Mouse (Mus musculus): Measurements from ENCODE around the gene Uba1. TPM values are rescaled to one million over a fixed set of nuclear protein-coding genes. Genes with fewer than 3 reads are reported as not detected.
A peak's percentile ranks its signal among the peaks of the same experiment; 100 is the strongest.

Uba1 gene
- 200 and 202 TPM in 2 replicates for polyA plus RNA-seq (2014; fragmentation: Nextera tagmentation; extraction: Ambion mirVana)

DNA sequence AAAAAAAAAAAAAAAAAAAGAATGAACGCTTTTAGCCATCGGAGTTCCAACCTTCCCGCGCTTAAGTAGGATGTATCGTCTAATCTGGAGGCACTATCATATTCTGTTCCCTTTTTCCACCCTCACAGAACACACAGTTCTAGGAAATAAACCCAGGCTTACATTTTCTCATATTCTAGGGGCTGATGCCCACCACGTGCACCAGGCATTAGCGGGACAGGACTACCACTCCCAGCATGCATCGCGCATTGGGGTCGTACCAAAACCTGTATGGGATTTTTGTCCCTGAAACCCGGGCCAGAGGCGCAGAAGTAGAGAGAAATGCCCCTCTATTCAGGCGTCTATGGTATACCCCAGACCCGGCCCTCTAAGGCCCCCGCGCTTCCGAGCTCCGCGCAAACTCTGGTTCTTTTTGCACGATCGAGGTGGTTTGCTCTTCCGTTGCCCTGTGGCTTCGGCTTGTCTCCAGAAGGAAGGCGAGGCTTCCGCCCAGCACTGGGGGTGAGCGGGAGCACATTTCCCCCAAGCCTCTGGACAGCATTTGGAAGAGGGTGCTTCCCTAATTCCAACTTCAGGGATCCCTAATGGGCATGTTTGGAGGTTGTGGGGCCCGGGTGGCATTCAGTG, at the start of gene Uba1:
Gene Uba1 (plus strand): TSS at position 301 of the 627 bp plus-strand sequence.
- 5% methylated on average over 27 of the region's 27 CpGs for WGBS
- ATAC-seq (ENCODE audit: insufficient read depth) (peak; percentile 85), DNase-seq (peak; percentile 91)
- H3K27ac ChIP-seq (ENCODE audit: low read depth) = peak within 1 kb of the TSS; percentile 76
- peak within 1 kb of the TSS; percentile 49 for H3K4me3 ChIP-seq (ENCODE audit: low read depth, low read length)
- no peaks in the 10 kb centered on the region for H3K36me3 ChIP-seq (ENCODE audit: insufficient read depth)
- H3K27me3 ChIP-seq (ENCODE audit: insufficient read depth, low read length) = no peaks in the 10 kb centered on the region
- H3K9ac ChIP-seq = peak within 1 kb of the TSS; percentile 57
- H3K9me3 ChIP-seq (ENCODE audit: low read depth, low read length) = no peaks in the 10 kb centered on the region
- no peaks in the 10 kb centered on the region for H3K4me1 ChIP-seq (ENCODE audit: insufficient read depth)
- H3K4me2 ChIP-seq = peak within 1 kb of the TSS; percentile 72
- no peak for TF ChIP-seq CTCF (IDR thresholded peaks at IDR 0.05; ENCODE audit: low read depth)

GRCm38 (mm10) chrX:20608500-20608899, 49.6 kb upstream of the Uba1 start:
- 91% methylated on average over 4 of the region's 4 CpGs for WGBS
- Histone ChIP-seq H3K27me3 (ENCODE audit: insufficient read depth, low read length) (no peaks in the 10 kb centered on the region), H3K9ac (no peak overlapping the region), H3K4me3 (ENCODE audit: low read depth, low read length) (no peak overlapping the region), H3K36me3 (ENCODE audit: insufficient read depth) (no peaks in the 10 kb centered on the region), H3K27ac (ENCODE audit: low read depth) (no peak overlapping the region), H3K9me3 (ENCODE audit: low read depth, low read length) (no peaks in the 10 kb centered on the region), H3K4me1 (ENCODE audit: insufficient read depth) (no peaks in the 10 kb centered on the region), H3K4me2 (no peak overlapping the region)
- no peak for TF ChIP-seq CTCF (IDR thresholded peaks at IDR 0.05; ENCODE audit: low read depth)
- ATAC-seq (ENCODE audit: insufficient read depth) (no peak), DNase-seq (no peak)

DNA sequence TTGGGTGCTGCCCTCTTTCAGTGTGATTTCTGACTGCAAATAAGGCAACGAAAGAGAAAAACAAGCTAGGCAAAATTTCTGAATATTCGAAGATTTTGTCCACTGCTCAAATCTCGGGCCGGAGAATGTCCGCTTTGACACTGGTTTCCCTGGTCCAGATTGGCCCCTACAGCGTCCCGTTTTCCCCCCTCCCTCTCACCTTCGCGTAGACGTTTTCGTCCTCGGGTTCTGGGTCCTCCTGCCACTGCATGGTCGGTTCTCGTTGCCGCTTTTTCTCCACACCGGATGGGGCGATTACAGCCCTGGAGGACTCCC, 41.3 kb upstream of the Uba1 start:
- no peaks in the 10 kb centered on the region for H3K4me1 ChIP-seq (ENCODE audit: insufficient read depth)
- H3K27ac ChIP-seq (ENCODE audit: low read depth) = peak overlapping the region; percentile 90
- H3K9ac ChIP-seq = peak overlapping the region; percentile 52
- peak overlapping the region; percentile 64 for H3K4me2 ChIP-seq
- H3K4me3 ChIP-seq (ENCODE audit: low read depth, low read length) = peak overlapping the region; percentile 60
- H3K9me3 ChIP-seq (ENCODE audit: low read depth, low read length) = no peaks in the 10 kb centered on the region
- WGBS = 13% methylated on average over 17 of the region's 17 CpGs
- ATAC-seq (ENCODE audit: insufficient read depth) = no peak; the same call in 1 of the 2 replicates
- no peak for TF ChIP-seq CTCF (IDR thresholded peaks at IDR 0.05; ENCODE audit: low read depth)
- H3K36me3 ChIP-seq (ENCODE audit: insufficient read depth) = peaks cover 16% of the 10 kb centered on the region
- no peak for DNase-seq
- H3K27me3 ChIP-seq (ENCODE audit: insufficient read depth, low read length) = no peaks in the 10 kb centered on the region

- peak within 1 kb of the TSS; percentile 69 for H3K9ac ChIP-seq
- H3K27me3 ChIP-seq (ENCODE audit: insufficient read depth, low read length) = no peaks in the 10 kb centered on the region
- H3K4me1 ChIP-seq (ENCODE audit: insufficient read depth) = no peaks in the 10 kb centered on the region
- peak within 1 kb of the TSS; percentile 68 for H3K4me2 ChIP-seq
- 9% methylated on average over 46 of the region's 49 CpGs for WGBS
- TF ChIP-seq CTCF (IDR thresholded peaks at IDR 0.05; ENCODE audit: low read depth) = no peak
- peaks cover 16% of the 10 kb centered on the region for H3K36me3 ChIP-seq (ENCODE audit: insufficient read depth)
- ATAC-seq (ENCODE audit: insufficient read depth) (peak; percentile 98), DNase-seq (peak; percentile 83)
- H3K9me3 ChIP-seq (ENCODE audit: low read depth, low read length) = no peaks in the 10 kb centered on the region
- peak within 1 kb of the TSS; percentile 60 for H3K4me3 ChIP-seq (ENCODE audit: low read depth, low read length)
- H3K27ac ChIP-seq (ENCODE audit: low read depth) = peak within 1 kb of the TSS; percentile 90
Observed at GRCm38 (mm10) chrX:20617176-20617902, 40.8 kb upstream of the Uba1 start, which contains the start of the genes Rbm10 and Ndufb11. TSS of gene Rbm10 (plus strand) at chrX:20617503. TSS of gene Ndufb11 (minus strand) at chrX:20617619.

DNA sequence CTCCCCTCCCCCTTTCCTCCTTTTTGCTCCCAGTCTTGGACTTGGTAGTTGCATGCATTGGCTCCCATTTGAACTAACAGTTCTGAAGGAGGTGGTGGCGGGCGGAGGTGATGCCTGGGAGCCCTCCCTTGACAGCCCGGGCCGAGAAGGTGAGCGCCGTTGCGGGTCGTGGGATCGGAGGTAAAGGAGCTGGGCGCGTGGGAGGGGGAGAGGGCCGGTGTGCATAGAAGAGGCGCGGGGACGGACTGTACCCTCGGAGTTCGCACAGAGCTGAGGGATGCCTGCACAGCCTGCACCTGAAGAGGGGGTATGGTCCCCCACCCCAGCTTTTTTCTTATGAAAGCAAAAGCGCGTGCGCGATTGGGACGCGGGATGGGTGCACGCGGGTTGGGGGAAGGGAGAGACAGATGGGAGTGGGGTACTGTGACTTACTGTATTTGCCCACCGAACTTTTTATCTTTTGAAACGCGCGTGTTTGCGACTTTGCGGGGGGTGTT, 40.2 kb upstream of the Uba1 start:
- Histone ChIP-seq H3K27me3 (ENCODE audit: insufficient read depth, low read length) (no peaks in the 10 kb centered on the region), H3K9me3 (ENCODE audit: low read depth, low read length) (no peaks in the 10 kb centered on the region), H3K4me1 (ENCODE audit: insufficient read depth) (no peaks in the 10 kb centered on the region), H3K9ac (peak overlapping the region; percentile 69), H3K4me3 (ENCODE audit: low read depth, low read length) (peak overlapping the region; percentile 60), H3K27ac (ENCODE audit: low read depth) (peak overlapping the region; percentile 83), H3K36me3 (ENCODE audit: insufficient read depth) (peaks cover 23% of the 10 kb centered on the region), H3K4me2 (peak overlapping the region; percentile 68)
- no peak for TF ChIP-seq CTCF (IDR thresholded peaks at IDR 0.05; ENCODE audit: low read depth)
- WGBS = 3% methylated on average over 28 of the region's 31 CpGs
- peak; percentile 56 for DNase-seq
- peak; percentile 35 for ATAC-seq (ENCODE audit: insufficient read depth)

GRCm38 (mm10) chrX:20638141-20638540, 20.0 kb upstream of the Uba1 start:
- ATAC-seq (ENCODE audit: insufficient read depth) = no peak
- Histone ChIP-seq H3K4me1 (ENCODE audit: insufficient read depth) (no peaks in the 10 kb centered on the region), H3K9ac (no peak overlapping the region), H3K27ac (ENCODE audit: low read depth) (no peak overlapping the region), H3K9me3 (ENCODE audit: low read depth, low read length) (no peaks in the 10 kb centered on the region), H3K36me3 (ENCODE audit: insufficient read depth) (peaks cover 71% of the 10 kb centered on the region), H3K4me2 (no peak overlapping the region), H3K4me3 (ENCODE audit: low read depth, low read length) (no peak overlapping the region), H3K27me3 (ENCODE audit: insufficient read depth, low read length) (no peaks in the 10 kb centered on the region)
- whole genome bisulfite sequencing = 100% methylated on average over 2 of the region's 2 CpGs
- no peak for TF ChIP-seq CTCF (IDR thresholded peaks at IDR 0.05; ENCODE audit: low read depth)
- DNase-seq = no peak

- 83% methylated on average over 5 of the region's 5 CpGs for WGBS
- no peaks in the 10 kb centered on the region for H3K4me1 ChIP-seq (ENCODE audit: insufficient read depth)
- DNase-seq (no peak), ATAC-seq (ENCODE audit: insufficient read depth) (no peak)
- no peak overlapping the region for H3K4me2 ChIP-seq
- H3K36me3 ChIP-seq (ENCODE audit: insufficient read depth) = peaks cover 68% of the 10 kb centered on the region; the same call in 1 of the 2 replicates
- H3K9ac ChIP-seq = no peak overlapping the region
- no peak for TF ChIP-seq CTCF (IDR thresholded peaks at IDR 0.05; ENCODE audit: low read depth)
- H3K4me3 ChIP-seq (ENCODE audit: low read depth, low read length) = no peak overlapping the region
- no peaks in the 10 kb centered on the region for H3K9me3 ChIP-seq (ENCODE audit: low read depth, low read length)
- no peaks in the 10 kb centered on the region for H3K27me3 ChIP-seq (ENCODE audit: insufficient read depth, low read length)
- no peak overlapping the region for H3K27ac ChIP-seq (ENCODE audit: low read depth)
Observed at GRCm38 (mm10) chrX:20644780-20645179, 13.3 kb upstream of the Uba1 start.

All from lung, embryonic 14.5 days (tissue).